Mouse (Mus musculus): ENCODE data around the gene Tmem210.

DNA sequence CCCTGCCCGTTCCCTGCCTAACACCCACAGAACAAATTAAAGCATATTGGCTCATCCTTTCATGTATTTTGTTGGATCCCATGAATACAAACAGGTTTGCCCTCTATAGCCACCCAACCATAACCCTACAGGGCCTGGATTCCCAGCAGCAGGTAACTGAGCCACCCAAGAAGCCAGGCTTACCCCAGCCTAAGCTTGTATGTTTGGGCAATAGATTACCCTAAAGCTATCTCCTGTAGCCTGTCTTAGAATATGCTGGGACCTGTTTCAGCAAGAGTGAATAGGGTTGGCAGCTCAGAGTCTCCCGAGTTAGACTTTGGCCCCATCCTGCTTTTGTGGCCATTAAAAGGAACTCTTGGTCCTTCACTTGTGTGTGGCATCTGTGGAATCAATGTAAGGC, 2.4 kb upstream of the Tmem210 start:
- TF ChIP-seq CTCF (IDR thresholded peaks at IDR 0.05; ENCODE audit: extremely low read depth, insufficient read length, insufficient replicate concordance, low read depth, low read length) (no peak), POLR2A (IDR thresholded peaks at IDR 0.05; ENCODE audit: low read depth, low read length) (no peak)
